1 mouse cellular context compared by ENCODE assay signal in genomic region chr17:34079621-34080020, GRCm38 (mm10).
TF ChIP-seq lines count a peak whose summit lies in the region.

No protein-coding gene starts in this region.

TF ChIP-seq in MEL, 35 proteins besides CTCF, POLR2A, EP300 and RAD21:
- TF ChIP-seq USF2 (IDR thresholded peaks at IDR 0.05; ENCODE audit: borderline replicate concordance in 1 of 2, insufficient read depth in 1 of 2, low read depth in 1 of 2, low read length in 2 of 2) = no peak
- TF ChIP-seq CHD2 (IDR thresholded peaks at IDR 0.05; ENCODE audit: low read length) = peak; percentile 81
- no peak for TF ChIP-seq UBTF (IDR thresholded peaks at IDR 0.05; ENCODE audit: borderline replicate concordance, insufficient read depth, low read depth, low read length)
TF ChIP-seq in MEL: peak in this region for 1.
